Mouse (Mus musculus) megakaryocyte, adult 5-6 weeks (primary cell): ENCODE measurements around the gene Hecw2. TPM values are rescaled to one million over a fixed set of nuclear protein-coding genes. Genes with fewer than 3 reads are reported as not detected.
A peak's percentile ranks its signal among the peaks of the same experiment; 100 is the strongest.

ENCODE experiments used
- ATAC-seq: 2 replicates; pipeline ENCODE4 v1.8.0; 2016; ENCODE audit warnings: mild to moderate bottlenecking, inconsistent platforms; ENCODE audit not compliant: poor library complexity, severe bottlenecking
- total RNA-seq, 2 experiments: library from RNA; stranded (forward) in 1 of 2; stranded (reverse) in 1 of 2; fragments of 153-499, 151-499 nt in 1 of 2; fragments of 221-1000, 200-1000 nt in 1 of 2; gene quantifications; 2 replicates each; pipeline versions ENCODE4 v1.2.3 to v1.2.4; 2015 to 2017

Hecw2 gene
- total RNA-seq, 2 experiments from 2014 or later: 0.13 to 0.26 TPM

GRCm38 (mm10) chr1:53841080-53841479 is 353.9 kb downstream of the Hecw2 start:
- ATAC-seq: no peak

GRCm38 (mm10) chr1:53839392-53839791 is 355.6 kb downstream of the Hecw2 start:
- ATAC-seq: no peak

GRCm38 (mm10) chr1:53838182-53838859 is 356.6 kb downstream of the Hecw2 start:
- peak; percentile 61 for ATAC-seq

- ATAC-seq: peak; percentile 80
These were observed 364.7 kb downstream of the Hecw2 start for GRCm38 (mm10) chr1:53830286-53830685.

- ATAC-seq: no peak
These were observed 365.9 kb downstream of the Hecw2 start for GRCm38 (mm10) chr1:53829089-53829488.

GRCm38 (mm10) chr1:53824446-53825337 is 370.3 kb downstream of the Hecw2 start:
- peak; percentile 84 for ATAC-seq

- ATAC-seq: peak; percentile 87
These were observed 371.1 kb downstream of the Hecw2 start for GRCm38 (mm10) chr1:53823687-53824445.

GRCm38 (mm10) chr1:53821983-53822382 is 373.0 kb downstream of the Hecw2 start:
- ATAC-seq: no peak

- ATAC-seq: no peak
These were observed 374.8 kb downstream of the Hecw2 start for GRCm38 (mm10) chr1:53820041-53820632.

GRCm38 (mm10) chr1:53818072-53818862 is 376.7 kb downstream of the Hecw2 start:
- ATAC-seq: peak; percentile 89

GRCm38 (mm10) chr1:53816353-53816752 is 378.6 kb downstream of the Hecw2 start:
- peak; percentile 59 for ATAC-seq

- no peak for ATAC-seq
These were observed 380.8 kb downstream of the Hecw2 start for GRCm38 (mm10) chr1:53814077-53814705.

GRCm38 (mm10) chr1:53811919-53812318 is 383.0 kb downstream of the Hecw2 start:
- ATAC-seq: no peak

- ATAC-seq: no peak
These were observed 386.7 kb downstream of the Hecw2 start for GRCm38 (mm10) chr1:53808229-53808628.

- ATAC-seq: no peak
These were observed 397.2 kb downstream of the Hecw2 start for GRCm38 (mm10) chr1:53797811-53798210.

- no peak for ATAC-seq
These were observed 397.9 kb downstream of the Hecw2 start for GRCm38 (mm10) chr1:53797074-53797473.

- no peak for ATAC-seq
These were observed 398.7 kb downstream of the Hecw2 start for GRCm38 (mm10) chr1:53796271-53796670.

- ATAC-seq: no peak
These were observed 399.4 kb downstream of the Hecw2 start for GRCm38 (mm10) chr1:53795591-53795990.

GRCm38 (mm10) chr1:53795081-53795480 is 399.9 kb downstream of the Hecw2 start:
- ATAC-seq: no peak

GRCm38 (mm10) chr1:53794279-53794678 is 400.7 kb downstream of the Hecw2 start:
- no peak for ATAC-seq
